Mouse (Mus musculus): ENCODE measurements at regions not wholly inside any gene's neighbourhood (a gene's known extent, or its start where the extent isn't known, plus 50 kb on each side); places are given as distances from the start of the nearest gene placed in this dataset.

DNA sequence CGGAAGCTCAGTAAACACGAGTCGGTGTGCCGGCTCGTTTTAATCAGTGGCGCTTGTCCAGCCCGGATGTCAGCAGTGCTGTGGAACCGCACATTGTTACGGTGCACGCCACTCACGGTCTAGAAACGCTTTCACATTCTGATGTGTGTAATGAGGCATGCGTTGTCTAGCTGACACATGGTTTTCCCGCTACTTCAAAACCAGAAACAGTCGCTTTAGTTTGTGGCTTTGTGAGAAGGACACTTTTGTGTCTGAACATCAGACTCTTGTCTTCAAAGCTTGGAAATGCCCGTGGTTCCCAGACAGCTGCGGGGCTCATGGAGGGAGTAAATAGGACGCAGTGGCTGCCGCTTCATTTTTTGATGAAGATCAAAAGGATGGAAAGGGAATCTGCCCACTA is 77.0 kb upstream of the Lgr5 start:
- DNase-seq = no peak

DNA sequence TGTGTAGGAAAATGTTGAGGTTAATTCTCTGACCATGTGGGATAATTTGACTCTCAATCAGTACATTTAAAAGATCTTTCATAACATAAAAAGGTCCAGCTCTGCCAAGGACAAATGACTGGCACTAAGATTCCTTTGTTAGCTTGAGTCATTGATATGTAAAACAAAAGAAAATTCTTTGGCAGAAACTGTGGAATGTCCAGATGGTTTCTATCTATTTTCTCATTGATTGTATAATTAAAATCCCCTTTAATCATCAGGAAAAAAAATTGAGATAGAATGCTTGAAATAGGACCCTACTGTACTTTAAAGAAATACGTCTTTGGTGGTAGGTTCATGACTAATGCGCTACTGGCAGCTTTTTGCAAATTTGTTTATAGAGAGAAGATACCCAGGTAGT is 89.1 kb upstream of the Lgr5 start:
- DNase-seq = no peak

DNA sequence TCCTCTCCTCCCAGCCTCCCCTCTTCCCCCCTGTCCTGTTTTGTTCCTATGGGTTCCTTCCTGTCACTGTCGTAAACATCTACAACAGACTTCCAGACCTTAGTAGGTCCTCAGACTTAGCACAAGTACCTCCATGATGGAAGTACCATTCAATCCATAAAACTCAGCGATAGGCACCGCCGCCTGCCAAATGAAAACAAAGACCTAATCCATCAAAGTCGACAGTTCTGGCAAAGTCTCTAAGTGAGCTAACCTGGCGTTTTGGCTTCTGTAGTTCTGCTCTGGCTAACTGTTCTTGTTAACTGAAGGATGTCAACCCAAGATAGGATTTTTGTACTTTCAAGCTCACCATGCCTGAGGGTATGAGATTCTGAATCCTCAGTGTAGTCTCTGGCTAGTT is 93.5 kb upstream of the Lgr5 start:
- no peak for DNase-seq

DNA sequence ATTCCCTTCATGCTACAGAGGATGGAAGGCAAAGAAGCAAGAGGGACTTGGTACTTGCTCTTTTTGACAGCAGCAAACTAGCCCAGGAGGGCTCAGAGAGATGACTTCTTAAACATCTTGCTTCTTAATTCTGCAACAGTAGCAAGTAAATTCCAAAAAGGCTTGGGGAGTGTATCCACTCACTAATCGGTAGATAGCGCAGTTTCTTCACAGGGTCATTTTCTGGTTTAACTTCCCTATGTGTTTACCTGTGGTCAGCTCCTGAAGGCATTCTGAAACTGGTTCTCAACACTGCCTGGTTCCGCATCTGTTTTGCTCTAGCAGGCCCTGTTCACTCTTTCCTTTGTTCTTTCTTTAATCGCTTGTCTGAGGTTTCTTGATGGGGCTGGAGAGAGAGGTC is 104.4 kb upstream of the Lgr5 start:
- no peak for DNase-seq

DNA sequence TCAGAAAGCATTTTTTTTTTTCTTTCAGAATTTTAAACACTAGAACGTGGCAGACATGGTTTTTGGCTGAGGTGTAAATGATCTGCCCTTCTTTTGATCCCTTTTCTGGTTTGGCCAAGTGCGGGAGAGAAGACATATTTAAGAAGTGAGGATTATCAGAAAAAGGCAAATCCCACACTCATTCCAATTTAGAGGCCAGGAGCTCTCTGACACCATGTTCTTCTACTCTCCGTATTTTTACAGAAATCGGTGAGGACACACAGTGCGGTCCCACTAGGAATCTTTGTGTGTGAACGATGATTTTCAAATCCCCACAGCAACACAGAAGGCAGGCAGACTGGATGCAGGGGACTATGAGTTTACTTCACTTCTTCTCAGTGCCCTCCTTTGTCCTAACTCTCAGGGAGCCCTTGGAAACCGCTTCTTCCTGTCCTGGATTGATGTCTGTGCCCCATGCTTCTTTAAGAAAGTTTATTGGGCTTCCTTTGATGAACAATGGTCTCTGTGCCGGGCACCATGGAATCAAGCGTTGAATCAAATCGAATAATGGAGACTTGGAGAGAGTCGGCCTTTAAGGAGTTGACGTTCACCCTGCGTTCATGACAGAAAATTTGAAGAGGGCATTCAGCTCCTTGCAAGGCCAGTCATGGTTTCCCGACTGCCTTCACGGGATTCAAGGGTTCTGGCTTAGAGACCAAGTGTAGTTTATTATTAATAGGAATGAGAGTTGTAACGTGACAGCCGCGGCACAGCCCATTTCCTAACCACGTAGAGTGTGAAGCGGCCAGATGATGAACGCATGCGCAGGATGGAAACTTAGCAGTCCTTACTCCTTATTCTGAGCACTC is 106.6 kb upstream of the Lgr5 start:
- DNase-seq = no peak

DNA sequence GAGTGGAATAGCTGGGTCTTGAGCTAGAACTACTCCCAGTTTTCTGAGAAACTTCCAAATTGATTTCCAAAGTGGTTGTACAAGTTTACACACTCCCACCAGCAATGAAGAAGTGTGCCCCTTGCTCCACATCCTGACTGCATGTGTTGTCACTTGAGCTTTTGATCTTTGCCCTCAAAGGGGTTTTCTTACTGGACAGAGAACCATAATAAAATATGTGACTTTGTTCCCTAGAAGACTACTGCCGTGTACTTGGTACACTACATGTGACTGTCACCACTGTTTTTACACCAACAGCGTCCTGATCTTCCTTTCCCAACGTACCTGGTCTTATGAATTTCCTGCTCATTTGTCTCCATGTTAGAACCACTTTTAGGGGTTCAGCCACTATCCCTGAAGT is 114.3 kb upstream of the Tspan8 start:
- DNase-seq = no peak

DNA sequence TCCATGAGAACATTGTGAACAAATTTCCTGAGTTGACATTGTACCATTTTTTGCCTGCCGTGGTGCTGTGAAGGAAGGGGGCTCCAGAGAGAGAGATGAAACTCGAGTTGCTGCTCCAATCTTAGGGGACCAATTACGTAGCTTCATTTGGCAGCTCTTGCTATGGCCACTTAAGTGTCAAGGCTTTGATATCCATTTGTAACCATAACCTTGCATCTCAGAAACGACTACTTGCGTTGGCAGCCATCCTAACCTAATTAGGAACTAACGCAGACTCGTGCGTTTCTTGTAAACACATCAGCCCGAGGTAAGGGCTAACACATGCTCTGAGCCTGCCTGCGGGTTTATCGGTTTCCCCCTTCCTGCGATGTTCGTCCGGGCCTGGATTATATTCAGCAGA is 108.0 kb upstream of the Tspan8 start:
- no peak for DNase-seq

DNA sequence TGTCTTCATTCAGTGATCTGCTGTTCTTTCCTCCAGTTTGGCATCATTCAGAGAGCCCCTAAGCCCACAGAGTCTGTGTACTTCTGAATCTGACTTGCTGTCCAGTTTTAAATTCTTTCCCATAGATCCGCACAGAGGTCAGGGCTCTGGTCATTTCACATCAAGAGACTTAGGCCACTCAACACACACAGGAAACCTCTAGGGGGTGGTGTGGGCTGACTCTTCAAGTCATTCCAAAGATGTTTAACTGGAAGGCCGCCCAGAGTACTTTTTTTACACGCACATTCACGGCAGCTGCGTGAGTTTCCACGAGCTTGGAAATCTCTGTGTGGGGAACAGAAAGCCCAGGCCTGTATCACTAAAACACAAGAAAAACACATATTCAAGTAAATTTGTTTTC is 102.7 kb upstream of the Tspan8 start:
- DNase-seq = peak; percentile 31

DNA sequence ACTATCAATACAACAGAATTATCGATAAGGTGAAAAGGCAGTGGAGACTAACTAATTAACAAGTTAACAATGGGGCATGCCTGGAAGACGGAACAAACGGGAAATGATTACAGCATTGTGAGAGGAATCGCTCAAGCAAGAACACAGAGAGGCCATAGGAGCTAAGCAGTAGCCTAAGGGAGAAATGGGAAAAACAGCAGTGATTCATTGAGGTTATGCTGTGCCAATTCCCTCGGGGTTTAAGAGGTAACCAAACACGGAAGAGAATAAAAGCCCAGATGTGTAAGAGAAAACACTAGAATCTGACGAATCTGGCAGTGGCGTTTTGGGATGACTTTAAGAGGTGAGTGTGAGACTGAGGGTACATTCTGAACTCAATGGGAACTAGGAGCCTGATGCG is 100.5 kb upstream of the Tspan8 start:
- no peak for DNase-seq

DNA sequence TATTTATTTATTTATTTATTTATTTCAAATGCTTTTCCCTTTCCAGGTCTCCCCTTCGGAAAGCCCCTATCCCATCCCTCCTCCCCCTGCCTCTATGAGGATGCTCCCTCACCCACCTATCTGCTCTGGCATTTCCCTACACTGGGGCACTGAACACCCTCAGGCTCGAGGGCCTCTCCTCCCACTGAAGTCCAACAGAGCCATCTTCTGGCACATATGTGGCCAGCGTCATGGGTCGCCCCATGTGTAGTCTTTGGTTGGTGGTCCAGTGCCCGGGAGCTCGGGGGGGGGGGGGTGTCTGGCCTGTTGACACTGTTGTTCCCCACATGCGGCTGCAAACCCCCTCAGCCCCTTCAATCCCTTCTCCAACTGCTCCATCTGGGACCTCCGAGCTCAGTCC is 99.6 kb upstream of the Tspan8 start:
- DNase-seq = no peak

DNA sequence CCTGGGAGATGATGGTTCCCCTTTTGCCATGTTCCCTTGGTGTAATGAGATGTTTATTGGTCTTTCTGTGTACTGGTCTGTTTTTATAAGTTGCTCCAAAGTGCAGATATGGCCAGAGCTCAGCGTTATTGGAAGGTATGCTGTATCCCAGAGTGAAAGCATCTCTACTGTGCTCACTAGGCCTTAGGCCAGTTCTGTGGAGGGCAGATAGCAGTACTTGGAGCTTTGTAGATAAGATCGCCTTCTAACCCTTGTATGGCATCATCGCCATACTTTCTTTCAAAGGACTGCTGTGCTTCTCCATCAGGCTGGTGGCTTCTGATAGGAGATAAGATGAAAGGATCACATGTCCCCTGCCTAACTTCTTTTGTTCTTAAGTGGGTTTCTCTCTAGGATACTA is 94.0 kb upstream of the Tspan8 start:
- no peak for DNase-seq

DNA sequence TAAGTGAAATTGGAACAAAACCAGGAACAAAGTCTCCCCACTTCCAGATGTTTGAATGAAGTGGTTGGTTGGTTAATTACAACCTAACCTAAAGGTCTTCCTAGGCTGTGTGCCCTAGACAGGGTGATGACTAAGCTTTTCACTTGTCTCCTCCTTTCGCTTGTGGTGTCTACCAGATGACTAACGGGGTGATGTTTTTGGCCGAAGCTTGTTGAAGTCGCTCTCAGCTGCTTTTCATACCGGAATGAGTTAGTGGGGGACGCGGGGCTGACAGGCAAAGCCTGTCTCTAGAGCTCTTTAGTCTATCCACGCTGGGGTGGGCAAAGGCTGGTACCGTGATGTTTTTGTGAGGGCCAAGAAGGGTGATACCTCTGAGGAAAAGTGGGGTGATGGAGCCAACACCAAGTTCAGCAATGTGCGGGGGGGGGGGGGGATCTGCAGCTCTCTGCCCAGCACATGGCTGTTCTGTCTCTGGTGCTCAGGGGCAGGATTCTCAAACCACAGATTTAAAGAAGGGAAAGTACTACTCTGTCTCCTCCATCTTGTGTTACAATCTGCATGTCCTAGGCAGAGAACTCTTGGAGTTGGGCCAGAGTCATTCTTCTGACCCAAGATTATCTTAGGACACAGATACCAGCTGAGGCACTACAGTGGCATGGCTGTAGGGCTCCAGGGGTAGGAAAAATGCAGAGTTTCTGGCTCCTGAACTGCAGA is 73.8 kb upstream of the Tspan8 start:
- DNase-seq = no peak

DNA sequence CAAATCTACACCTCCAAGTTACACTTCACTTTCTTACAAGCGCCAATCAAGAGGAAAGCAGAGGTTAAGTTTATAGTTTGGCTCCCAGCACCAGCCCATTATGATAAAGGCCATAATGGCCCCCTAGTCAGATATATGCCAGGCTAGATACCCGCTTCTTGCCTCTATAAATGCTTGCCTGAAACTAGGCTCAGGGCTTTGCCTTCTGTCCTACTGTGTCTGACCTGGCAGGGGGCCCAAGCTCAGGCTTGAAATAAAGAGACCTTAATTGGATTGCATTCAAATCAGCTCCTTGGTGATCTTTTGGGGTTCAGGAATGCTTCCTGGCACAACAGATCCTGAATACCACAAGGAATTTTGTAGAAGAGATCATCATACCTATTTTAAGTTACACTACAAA is 66.8 kb upstream of the Tspan8 start:
- DNase-seq = no peak

DNA sequence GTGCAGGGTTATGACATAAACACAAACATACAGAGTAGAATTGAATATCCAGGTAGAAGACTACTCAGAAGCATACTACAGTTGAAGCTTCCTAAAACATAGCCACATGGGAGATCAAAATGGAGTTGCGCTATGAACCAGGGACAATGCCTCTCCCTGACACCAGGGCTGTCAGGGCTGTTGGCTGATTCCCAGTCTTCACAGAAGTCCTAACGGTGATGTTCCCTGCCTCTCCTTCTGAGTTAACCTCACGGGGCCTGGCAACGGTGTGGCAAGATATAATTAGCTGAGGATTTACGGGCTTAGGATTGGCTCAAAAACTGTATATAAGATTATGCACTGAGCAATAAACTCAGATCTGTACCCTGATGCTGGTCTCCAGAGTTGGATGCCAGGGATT is 66.4 kb upstream of the Tspan8 start:
- no peak for DNase-seq

DNA sequence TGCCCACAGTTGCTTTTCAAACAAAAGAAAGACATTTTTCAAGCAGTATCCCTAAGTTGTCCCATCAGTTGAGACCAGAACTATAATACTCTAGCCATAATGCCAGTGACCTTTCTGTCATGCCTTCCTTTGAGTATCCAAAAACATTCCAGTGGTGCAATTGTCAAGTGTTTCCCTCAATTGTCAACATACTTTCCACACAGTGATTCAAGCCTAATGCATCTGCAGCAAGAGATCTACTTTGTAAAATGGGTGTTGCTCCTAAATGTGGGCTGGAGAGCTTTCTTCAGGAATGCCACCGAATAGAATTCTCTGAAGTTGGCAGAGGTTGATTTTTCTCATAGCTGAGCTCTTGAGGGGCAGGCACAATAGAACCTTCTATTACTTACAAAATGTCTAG is 58.0 kb upstream of the Tspan8 start:
- no peak for DNase-seq

Measured in gastrocnemius, postnatal 10 days (tissue).